Mouse (Mus musculus) ES-Bruce4 (cell line): ENCODE results near the gene Egfr. TPM values are rescaled to one million over a fixed set of nuclear protein-coding genes. Genes with fewer than 3 reads are reported as not detected.
A peak's percentile ranks its signal among the peaks of the same experiment; 100 is the strongest.

Experiments used
- H3K27ac ChIP-seq: 2 replicates; pipeline ENCODE4 v1.5.1; 2012; ENCODE audit warnings: low read length, inconsistent platforms; ENCODE audit not compliant: insufficient read depth
- H3K27me3 ChIP-seq: 2 replicates; pipeline ENCODE4 v1.6.1; 2012; ENCODE audit warnings: mild to moderate bottlenecking, low read length, inconsistent platforms; ENCODE audit not compliant: control insufficient read depth, poor library complexity, insufficient read depth, severe bottlenecking
- H3K36me3 ChIP-seq: 2 replicates; pipeline ENCODE4 v1.6.1; 2012; ENCODE audit warnings: inconsistent platforms, mild to moderate bottlenecking, low read length, moderate library complexity; ENCODE audit not compliant: control insufficient read depth, poor library complexity, insufficient read depth, severe bottlenecking
- H3K4me1 ChIP-seq: one replicate; pipeline ENCODE4 v1.8.1; 2011; ENCODE audit warnings: low read length; ENCODE audit not compliant: control insufficient read depth, insufficient read depth
- H3K4me3 ChIP-seq: 2 replicates; pipeline ENCODE4 v1.5.1; 2011; ENCODE audit warnings: low read depth, mild to moderate bottlenecking, low read length
- H3K9ac ChIP-seq: 2 replicates; pipeline ENCODE4 v1.6.1; 2012; ENCODE audit warnings: low read depth, mild to moderate bottlenecking, inconsistent platforms; ENCODE audit not compliant: poor library complexity, severe bottlenecking
- H3K9me3 ChIP-seq: replicated peaks from 2 replicates; pipeline ENCODE4 v1.6.1; 2012; ENCODE audit warnings: mild to moderate bottlenecking, low read length, inconsistent platforms; ENCODE audit not compliant: control insufficient read depth, poor library complexity, insufficient read depth, severe bottlenecking
- CTCF ChIP-seq: IDR thresholded peaks from one replicate; pipeline ENCODE4 v1.8.1; 2011; ENCODE audit warnings: low read depth, low read length
- EP300 ChIP-seq: IDR thresholded peaks from 2 replicates; pipeline ENCODE4 v1.6.1; 2011; ENCODE audit warnings: low read depth, low read length; ENCODE audit not compliant: insufficient read depth
- POLR2A ChIP-seq: IDR thresholded peaks from one replicate; pipeline ENCODE4 v1.8.1; 2011; ENCODE audit warnings: low read length; ENCODE audit not compliant: insufficient read depth
- polyA plus RNA-seq: library from polyadenylated mRNA; stranded (reverse); fragments of >200 nt; gene quantifications from 2 replicates; pipeline ENCODE4 v1.2.4, GENCODE M21; 2011; ENCODE audit warnings: low read depth; ENCODE audit not compliant: missing spikeins, insufficient read depth, insufficient read length

The Egfr gene
- polyA plus RNA-seq, 1 experiment, result 13.1 TPM

- H3K36me3 ChIP-seq, result no peaks in the 10 kb centered on the region
- H3K27me3 ChIP-seq, result peaks cover 11% of the 10 kb centered on the region
- H3K27ac ChIP-seq, result no peak overlapping the region
- TF ChIP-seq POLR2A (no peak), CTCF (no peak), EP300 (no peak)
- H3K4me1 ChIP-seq, result no peaks in the 10 kb centered on the region
- peak overlapping the region; percentile 65 for H3K9ac ChIP-seq
- peak overlapping the region; percentile 74 for H3K4me3 ChIP-seq
- no peaks in the 10 kb centered on the region; the same call in 1 of the 2 replicates for H3K9me3 ChIP-seq
Observed at GRCm38 (mm10) chr11:16753154-16754040, 1.4 kb downstream of the Egfr start.

GRCm38 (mm10) chr11:16759930-16760329 is 7.9 kb downstream of the Egfr start:
- Histone ChIP-seq H3K9ac (no peak overlapping the region), H3K36me3 (no peaks in the 10 kb centered on the region), H3K4me3 (no peak overlapping the region), H3K27ac (no peak overlapping the region), H3K27me3 (peaks cover 1% of the 10 kb centered on the region; the same call in 1 of the 2 replicates), H3K9me3 (no peaks in the 10 kb centered on the region; the same call in 1 of the 2 replicates), H3K4me1 (no peaks in the 10 kb centered on the region)
- TF ChIP-seq EP300, result no peak
- no peak for TF ChIP-seq POLR2A
- no peak for TF ChIP-seq CTCF

GRCm38 (mm10) chr11:16761184-16761583 is 9.2 kb downstream of the Egfr start:
- H3K4me1 ChIP-seq, result no peaks in the 10 kb centered on the region
- no peaks in the 10 kb centered on the region for H3K36me3 ChIP-seq
- peaks cover 1% of the 10 kb centered on the region; the same call in 1 of the 2 replicates for H3K27me3 ChIP-seq
- no peak overlapping the region for H3K4me3 ChIP-seq
- no peaks in the 10 kb centered on the region for H3K9me3 ChIP-seq
- H3K9ac ChIP-seq, result no peak overlapping the region
- no peak for TF ChIP-seq EP300
- TF ChIP-seq POLR2A, result no peak
- no peak for TF ChIP-seq CTCF
- H3K27ac ChIP-seq, result no peak overlapping the region

- H3K27me3 ChIP-seq, result peaks cover 1% of the 10 kb centered on the region; the same call in 1 of the 2 replicates
- H3K27ac ChIP-seq, result no peak overlapping the region
- no peak overlapping the region for H3K9ac ChIP-seq
- no peaks in the 10 kb centered on the region for H3K36me3 ChIP-seq
- no peaks in the 10 kb centered on the region for H3K4me1 ChIP-seq
- no peak overlapping the region for H3K4me3 ChIP-seq
- TF ChIP-seq EP300, result no peak
- TF ChIP-seq CTCF, result no peak
- TF ChIP-seq POLR2A, result no peak
- H3K9me3 ChIP-seq, result no peaks in the 10 kb centered on the region
Observed at GRCm38 (mm10) chr11:16766038-16766815, 14.2 kb downstream of the Egfr start.

- Histone ChIP-seq H3K9me3 (no peaks in the 10 kb centered on the region), H3K4me1 (no peaks in the 10 kb centered on the region), H3K36me3 (no peaks in the 10 kb centered on the region), H3K27me3 (peaks cover 1% of the 10 kb centered on the region; the same call in 1 of the 2 replicates), H3K27ac (no peak overlapping the region), H3K4me3 (no peak overlapping the region), H3K9ac (no peak overlapping the region)
- no peak for TF ChIP-seq CTCF
- no peak for TF ChIP-seq EP300
- no peak for TF ChIP-seq POLR2A
Observed at GRCm38 (mm10) chr11:16767984-16768383, 16.0 kb downstream of the Egfr start.

- Histone ChIP-seq H3K27me3 (no peaks in the 10 kb centered on the region), H3K4me1 (no peaks in the 10 kb centered on the region), H3K4me3 (no peak overlapping the region), H3K27ac (no peak overlapping the region), H3K9ac (no peak overlapping the region), H3K36me3 (no peaks in the 10 kb centered on the region; the same call in 1 of the 2 replicates), H3K9me3 (no peaks in the 10 kb centered on the region)
- TF ChIP-seq EP300 (no peak), CTCF (no peak), POLR2A (no peak)
Observed at GRCm38 (mm10) chr11:16769276-16769675, 17.3 kb downstream of the Egfr start.
